Mouse (Mus musculus) ovary, postnatal 10 days (tissue): ENCODE measurements around the gene Pgbd5.

Experiments
- DNase-seq: peaks from one replicate; pipeline ENCODE4 v3.0.0; 2022; ENCODE audit warnings: low spot score

Pgbd5 gene

GRCm38 (mm10) chr8:124391191-124391590 lies 48.3 kb downstream of the Pgbd5 start:
- DNase-seq: no peak

GRCm38 (mm10) chr8:124389495-124389894 lies 50.0 kb downstream of the Pgbd5 start:
- DNase-seq: no peak

GRCm38 (mm10) chr8:124386225-124386899 lies 53.1 kb downstream of the Pgbd5 start:
- DNase-seq: no peak

- DNase-seq: no peak
These were observed 55.1 kb downstream of the Pgbd5 start for GRCm38 (mm10) chr8:124384336-124384735.

- no peak for DNase-seq
These were observed 57.2 kb downstream of the Pgbd5 start for GRCm38 (mm10) chr8:124382235-124382634.

GRCm38 (mm10) chr8:124379289-124379688 lies 60.2 kb downstream of the Pgbd5 start:
- no peak for DNase-seq

- DNase-seq: no peak
These were observed 63.1 kb downstream of the Pgbd5 start for GRCm38 (mm10) chr8:124376406-124376805.

- no peak for DNase-seq
These were observed 63.7 kb downstream of the Pgbd5 start for GRCm38 (mm10) chr8:124375727-124376126.

- DNase-seq: no peak
These were observed 64.3 kb downstream of the Pgbd5 start for GRCm38 (mm10) chr8:124375168-124375567.

GRCm38 (mm10) chr8:124373753-124374152 lies 65.7 kb downstream of the Pgbd5 start:
- no peak for DNase-seq

- DNase-seq: no peak
These were observed 67.9 kb downstream of the Pgbd5 start for GRCm38 (mm10) chr8:124371410-124372123.

- no peak for DNase-seq
These were observed 68.9 kb downstream of the Pgbd5 start for GRCm38 (mm10) chr8:124370422-124371183.

GRCm38 (mm10) chr8:124368213-124368612 lies 71.2 kb downstream of the Pgbd5 start:
- DNase-seq: peak; percentile 21

- DNase-seq: no peak
These were observed 76.1 kb downstream of the Pgbd5 start for GRCm38 (mm10) chr8:124363337-124363736.

- DNase-seq: no peak
These were observed 76.9 kb downstream of the Pgbd5 start for GRCm38 (mm10) chr8:124362589-124362988.

GRCm38 (mm10) chr8:124361773-124362427 lies 77.6 kb downstream of the Pgbd5 start:
- DNase-seq: no peak

- no peak for DNase-seq
These were observed 78.5 kb downstream of the Pgbd5 start for GRCm38 (mm10) chr8:124360911-124361310.

- DNase-seq: no peak
These were observed 87.8 kb downstream of the Pgbd5 start for GRCm38 (mm10) chr8:124351636-124352035.

- peak; percentile 77 for DNase-seq
These were observed 89.8 kb downstream of the Pgbd5 start for GRCm38 (mm10) chr8:124349663-124350062.

GRCm38 (mm10) chr8:124348087-124348486 lies 91.4 kb downstream of the Pgbd5 start:
- DNase-seq: no peak

GRCm38 (mm10) chr8:124346852-124347523 lies 92.5 kb downstream of the Pgbd5 start:
- no peak for DNase-seq

- DNase-seq: no peak
These were observed 94.4 kb downstream of the Pgbd5 start for GRCm38 (mm10) chr8:124345098-124345497.
